Mouse (Mus musculus) gonadal fat pad, adult 2 months (tissue): Measurements from ENCODE around the gene Trnp1. TPM values are rescaled to one million over a fixed set of nuclear protein-coding genes. Genes with fewer than 3 reads are reported as not detected.
"Not testable (repeated sequence)": the region's sequence is repeated elsewhere in the genome, so short reads cannot be mapped to it uniquely, and the experiment has no call there.

Experiments
- DNase-seq: peaks from one replicate; pipeline ENCODE4 v3.0.0-alpha.2; 2012; ENCODE audit warnings: low read depth
- polyA plus RNA-seq: library from polyadenylated mRNA; depleted of rRNA; stranded (reverse); fragments of >200 nt; gene quantifications from 2 replicates; pipeline ENCODE4 v1.2.3, GENCODE M21; 2012; rRNA removed

The Trnp1 gene
- 4.2 and 5.2 TPM in 2 replicates for polyA plus RNA-seq

- DNase-seq = no peak
These were observed at the start of gene Trnp1 for GRCm38 (mm10) chr4:133498160-133498724. Gene Trnp1 (minus strand): TSS chr4:133498550.

DNA sequence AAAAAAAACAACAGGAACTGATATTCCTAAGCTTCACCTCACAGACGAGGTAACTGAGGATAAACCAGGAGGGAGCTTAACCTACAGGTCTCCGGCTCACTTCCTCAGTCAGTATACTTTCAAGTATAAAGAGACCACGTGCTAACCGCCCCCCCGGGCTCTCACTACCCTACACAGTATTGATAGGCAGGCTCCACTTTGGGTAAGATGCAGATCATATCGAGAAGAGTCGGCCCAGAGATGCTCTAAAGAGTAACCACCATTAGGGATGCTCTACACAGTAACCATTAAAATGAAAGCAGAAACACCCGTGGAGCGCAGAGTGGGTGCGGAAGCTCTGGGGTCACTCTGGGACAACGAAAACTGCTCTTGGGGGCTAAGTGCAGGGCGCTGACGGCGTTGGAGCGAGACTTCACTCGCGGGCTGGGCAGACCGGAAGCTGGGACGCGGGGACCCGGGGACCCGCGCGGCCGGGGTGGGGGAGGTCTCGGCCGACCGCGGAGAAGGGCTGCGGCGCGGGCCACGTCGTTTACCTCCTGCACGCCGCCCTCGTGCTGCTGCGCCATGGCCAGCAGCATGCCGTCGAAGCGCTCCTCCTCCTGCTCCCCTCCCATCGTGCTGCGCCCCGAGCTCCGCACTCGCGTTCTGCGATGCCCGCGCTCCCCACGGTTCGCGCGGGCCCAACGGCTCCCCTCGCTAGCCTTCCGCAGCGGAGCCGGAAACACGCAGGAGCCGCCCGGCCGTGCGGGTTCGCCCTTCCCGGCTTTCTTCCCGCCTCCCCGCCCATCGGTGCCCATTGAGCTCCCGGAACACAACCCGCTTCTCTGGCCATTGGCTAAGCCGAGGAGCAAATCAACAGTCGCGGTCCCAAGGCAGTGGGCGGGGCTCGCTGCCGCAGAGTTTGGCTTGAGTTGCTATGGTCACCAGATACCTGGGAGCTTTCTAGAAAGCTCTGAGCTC, 47.2 kb upstream of the Trnp1 start, which contains the start of gene Nudc:
Nudc (minus strand) TSS at position 725 of the 960 bp plus-strand sequence.
- peak; percentile 44 for DNase-seq

GRCm38 (mm10) chr4:133536652-133537051, 38.3 kb upstream of the Trnp1 start:
- no peak for DNase-seq

- DNase-seq = no peak
These were observed 37.7 kb upstream of the Trnp1 start for GRCm38 (mm10) chr4:133536081-133536480.

DNA sequence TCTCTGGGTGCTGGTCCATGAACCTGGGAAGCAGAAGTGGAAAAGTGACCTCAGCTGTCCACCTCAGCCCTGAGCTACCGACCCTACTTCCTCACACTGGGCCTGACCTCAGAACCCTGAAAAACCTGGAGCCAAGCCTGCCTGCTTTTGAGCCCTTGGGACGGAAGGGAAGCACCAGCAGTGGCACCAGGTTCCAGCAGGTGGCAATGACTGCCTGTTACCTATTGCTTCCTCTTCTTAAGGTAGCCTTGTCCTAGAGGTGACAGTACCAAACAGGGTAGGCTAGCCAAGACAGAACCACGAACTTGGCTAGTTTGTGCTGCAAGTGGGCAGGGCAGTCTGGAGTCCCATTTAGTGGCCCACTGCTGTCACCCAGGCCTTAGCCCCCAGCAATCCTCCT, 34.4 kb upstream of the Trnp1 start:
- DNase-seq = no peak

DNA sequence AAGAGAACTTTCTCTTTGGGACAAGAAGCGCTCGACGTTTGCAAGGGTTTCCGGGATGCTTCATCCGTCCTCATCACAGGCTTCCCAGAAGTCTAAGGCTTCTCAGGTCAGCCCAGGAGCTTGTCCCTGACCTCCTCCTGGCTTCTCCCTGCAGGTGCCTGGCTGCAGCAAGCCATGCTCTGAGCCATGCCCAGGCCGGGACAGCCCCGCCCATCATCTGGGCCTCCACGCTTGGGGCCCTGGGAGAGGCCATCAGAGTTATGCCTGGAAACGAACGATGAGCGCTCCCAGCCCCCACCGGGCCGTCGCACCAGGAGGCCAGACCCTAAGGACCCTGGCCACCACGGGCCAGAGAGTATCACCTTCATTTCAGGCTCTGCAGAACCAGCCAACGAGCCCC, 29.4 kb upstream of the Trnp1 start:
- no peak for DNase-seq

DNA sequence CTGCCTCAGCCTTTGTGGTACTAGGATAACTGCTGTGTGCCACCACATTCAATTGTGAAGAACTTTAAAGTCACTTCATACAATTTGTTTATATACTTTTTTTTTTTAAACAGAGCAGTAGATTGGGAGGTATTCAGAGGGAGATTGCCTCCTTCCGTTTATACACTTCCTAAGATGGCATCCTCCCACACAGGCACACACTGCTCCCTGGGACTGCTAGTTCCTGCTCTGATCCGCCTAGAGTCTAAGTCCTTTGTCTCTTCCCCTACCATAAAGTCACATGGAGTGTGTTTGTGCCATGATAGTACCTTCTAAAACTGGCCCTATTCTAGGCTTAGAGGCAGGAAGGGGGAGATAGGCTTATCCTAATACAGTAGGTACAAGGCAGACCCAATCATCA, 23.2 kb upstream of the Trnp1 start:
- no peak for DNase-seq

DNA sequence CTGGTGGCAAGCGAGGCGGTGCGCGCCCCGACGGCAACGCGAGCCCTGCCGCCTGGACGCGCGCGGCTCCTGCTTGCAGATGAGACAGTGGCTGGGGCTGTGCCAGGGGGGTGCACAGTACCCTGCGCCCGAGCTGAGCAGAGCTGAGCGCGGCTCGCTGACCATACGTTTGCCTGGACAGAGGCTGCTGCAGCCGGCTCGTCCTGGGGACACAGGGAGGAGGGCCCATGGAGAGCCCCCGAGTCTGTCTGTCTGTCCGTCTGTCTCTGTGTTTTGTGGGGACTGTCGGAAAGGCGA, 21.0 kb upstream of the Trnp1 start:
- no peak for DNase-seq

- DNase-seq = no peak
These were observed 20.4 kb upstream of the Trnp1 start, which contains the start of gene Kdf1 for GRCm38 (mm10) chr4:133518601-133519368. Gene Kdf1 (plus strand): TSS chr4:133518963.

- DNase-seq = no peak
These were observed 14.6 kb upstream of the Trnp1 start for GRCm38 (mm10) chr4:133512972-133513371.

- not testable (repeated sequence) for DNase-seq
These were observed 14.2 kb upstream of the Trnp1 start for GRCm38 (mm10) chr4:133512511-133512910.

GRCm38 (mm10) chr4:133511050-133511449, 12.7 kb upstream of the Trnp1 start:
- no peak for DNase-seq

DNA sequence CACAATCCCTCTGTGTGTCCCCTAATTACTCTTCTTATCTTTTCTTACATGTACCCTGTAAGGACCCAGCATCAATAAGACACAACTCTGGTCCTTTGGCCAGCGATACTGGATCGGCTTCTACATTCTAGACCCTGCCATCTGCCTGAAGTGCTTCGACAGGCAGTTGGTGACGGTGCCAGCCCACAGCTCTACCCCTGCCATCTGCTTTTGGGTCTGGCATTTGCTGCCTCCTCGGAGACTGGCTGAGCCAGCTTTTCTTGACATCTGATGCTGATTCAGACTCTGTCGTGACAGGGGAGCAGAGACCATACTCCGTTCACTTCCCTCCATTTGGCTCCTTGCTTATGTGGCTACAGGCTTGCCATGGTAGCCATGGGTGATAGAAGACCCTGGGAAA, 10.6 kb upstream of the Trnp1 start:
- no peak for DNase-seq

DNA sequence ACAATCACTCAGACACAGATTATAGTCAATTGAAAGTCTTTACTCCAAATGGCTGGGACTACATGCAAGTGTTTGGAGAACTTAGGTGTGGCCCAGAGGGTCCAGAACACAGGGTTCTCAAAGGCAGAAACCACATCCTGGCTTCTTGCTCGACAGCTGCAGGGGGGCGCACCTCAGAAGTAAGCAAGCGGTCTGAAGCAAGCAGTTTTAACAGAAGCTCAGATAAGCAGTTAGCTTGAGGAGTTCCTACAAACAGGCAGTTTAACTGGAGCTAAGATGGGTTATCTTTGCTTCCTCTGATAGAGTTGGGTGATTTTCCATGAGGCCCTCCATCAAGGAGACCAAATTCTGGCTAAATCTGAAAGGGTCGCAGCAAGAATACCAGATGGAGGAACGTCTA, 8.2 kb upstream of the Trnp1 start:
- no peak for DNase-seq

DNA sequence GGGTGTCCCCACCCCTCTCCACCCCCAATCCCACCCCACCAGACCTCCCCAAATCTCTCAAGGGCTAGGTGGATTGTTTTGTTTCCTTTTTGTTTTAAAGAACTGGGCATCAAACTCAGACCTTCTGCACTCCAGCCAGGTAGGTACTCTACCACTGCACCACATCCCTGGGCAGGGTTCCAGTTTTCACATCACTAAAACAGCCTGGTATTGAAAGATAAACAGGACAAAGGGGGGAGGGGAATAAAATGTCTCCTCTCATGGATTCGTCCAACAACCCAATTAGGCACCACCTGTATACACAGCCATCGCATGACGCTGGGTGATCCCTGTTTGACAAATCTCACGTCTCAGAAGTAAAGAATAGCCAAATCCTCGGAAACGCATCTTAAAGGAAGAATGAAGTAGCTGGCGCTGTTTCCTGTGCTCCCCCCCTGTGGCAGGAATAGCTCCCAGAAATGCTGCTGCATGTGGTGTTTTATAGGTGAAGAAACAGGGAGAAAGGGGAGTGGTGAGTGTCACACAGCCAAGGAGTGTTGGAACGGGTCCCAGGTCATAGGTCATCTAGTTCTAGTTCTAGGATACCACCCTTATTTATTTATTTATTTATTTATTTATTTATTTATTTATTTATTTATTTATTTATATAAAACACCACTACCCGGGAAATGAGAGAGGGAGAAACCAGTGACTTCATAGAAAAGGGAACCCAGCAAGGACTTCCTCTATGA, 6.6 kb upstream of the Trnp1 start:
- no peak for DNase-seq

- DNase-seq = no peak
These were observed 6.0 kb upstream of the Trnp1 start for GRCm38 (mm10) chr4:133504300-133504699.

DNA sequence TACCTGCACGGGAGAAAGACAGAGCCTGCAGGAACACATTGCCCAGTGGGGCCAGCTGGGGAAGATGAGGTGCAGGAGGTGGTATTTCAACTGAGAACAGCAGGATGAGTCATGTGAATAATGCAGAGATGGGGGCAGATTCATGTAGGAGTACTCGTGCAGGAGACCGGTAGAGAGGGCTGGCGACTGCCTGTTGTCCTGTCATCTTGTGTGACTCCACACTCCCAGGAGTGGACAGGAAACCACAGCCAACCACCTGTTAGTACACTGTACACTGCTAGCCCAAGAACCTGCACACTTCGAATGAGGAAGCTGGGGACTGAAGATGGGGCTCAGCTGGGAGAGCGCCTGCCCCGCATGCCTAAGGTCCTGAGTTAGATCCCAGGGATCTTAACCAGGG, 3.2 kb upstream of the Trnp1 start:
- no peak for DNase-seq

GRCm38 (mm10) chr4:133497461-133498159, 740 bp downstream of the Trnp1 start:
- no peak for DNase-seq

GRCm38 (mm10) chr4:133496738-133497445, 1.5 kb downstream of the Trnp1 start:
- no peak for DNase-seq

DNA sequence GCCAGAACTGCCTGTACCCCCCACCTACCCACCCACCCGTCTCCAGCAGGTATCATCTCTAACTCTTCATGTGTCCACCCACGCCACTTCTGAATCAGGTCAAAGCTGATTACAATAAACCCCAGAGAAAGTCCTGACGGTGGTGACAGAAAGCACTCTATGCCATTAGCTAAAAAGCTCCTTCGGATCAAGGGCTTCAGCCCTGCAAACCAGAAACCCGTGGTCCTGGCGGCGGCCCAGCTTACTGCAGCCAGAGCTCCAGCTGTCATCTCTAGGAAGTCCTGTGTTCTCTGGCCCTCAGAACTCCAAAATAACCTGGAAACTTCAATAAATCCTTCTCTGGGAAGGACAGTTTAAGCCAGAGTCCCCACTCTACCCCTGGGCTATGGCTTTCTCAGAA, 2.6 kb downstream of the Trnp1 start:
- no peak for DNase-seq

- DNase-seq = no peak
These were observed 3.5 kb downstream of the Trnp1 start for GRCm38 (mm10) chr4:133494867-133495266.
